Mouse (Mus musculus) liver, embryonic 14.5 days (tissue): ENCODE measurements at regions not wholly inside any gene's neighbourhood (a gene's known extent, or its start where the extent isn't known, plus 50 kb on each side); places are given as distances from the start of the nearest gene placed in this dataset.

Source experiments
- ATAC-seq: fragments of 200-750 bp; cut with Nextera tagmentation; 2 replicates; pipeline ENCODE4 v1.8.0; 2017; ENCODE audit warnings: moderate number of reproducible peaks, mild to moderate bottlenecking, moderate library complexity; ENCODE audit not compliant: insufficient read depth
- DNase-seq, 3 experiments: peaks; one replicate each; pipeline ENCODE4 v3.0.0-alpha.2; 2012 to 2013; ENCODE audit warnings: low read depth in 3 of 3, low spot score in 3 of 3
- H3K27ac ChIP-seq: fragments of 300-500 bp; sonication (generic); 2 replicates; pipeline ENCODE4 v1.5.1; 2014; ENCODE audit warnings: moderate library complexity, mild to moderate bottlenecking, control low read depth, inconsistent platforms
- H3K27me3 ChIP-seq: fragments of 300-500 bp; sonication (generic); 2 replicates; pipeline ENCODE4 v1.6.1; 2014; ENCODE audit warnings: mild to moderate bottlenecking, low read length, moderate library complexity; ENCODE audit not compliant: control insufficient read depth, insufficient read depth
- H3K36me3 ChIP-seq: fragments of 300-500 bp; sonication (generic); replicated peaks from 2 replicates; pipeline ENCODE4 v1.6.1; 2014; ENCODE audit warnings: low read depth; ENCODE audit not compliant: control insufficient read depth, insufficient read depth
- H3K4me1 ChIP-seq, 2 experiments: fragments of 200-500 bp in 1 of 2; fragments of 300-500 bp in 1 of 2; sonication (generic) in 1 of 2; replicated peaks; 2 replicates each; pipeline ENCODE4 v1.6.1; 2012 to 2014; ENCODE audit warnings: antibody characterized with exemption in 1 of 2, inconsistent platforms in 1 of 2, low read length in 1 of 2; ENCODE audit not compliant: control insufficient read depth in 2 of 2, insufficient read depth in 2 of 2
- H3K4me2 ChIP-seq: fragments of 300-500 bp; sonication (generic); 2 replicates; pipeline ENCODE4 v1.6.1; 2014; ENCODE audit warnings: low read depth, mild to moderate bottlenecking, control low read depth, moderate library complexity
- H3K4me3 ChIP-seq, 2 experiments: fragments of 200-500 bp in 1 of 2; fragments of 300-500 bp in 1 of 2; sonication (generic) in 1 of 2; 2 replicates each; pipeline ENCODE4 v1.5.1; 2012 to 2014; ENCODE audit warnings: low read depth in 2 of 2, low read length in 2 of 2, mild to moderate bottlenecking in 2 of 2, control low read depth in 1 of 2, inconsistent platforms in 1 of 2, moderate library complexity in 1 of 2; ENCODE audit not compliant: insufficient read depth in 1 of 2
- H3K9ac ChIP-seq: fragments of 300-500 bp; sonication (generic); replicated peaks from 2 replicates; pipeline ENCODE4 v1.6.1; 2014; ENCODE audit warnings: mild to moderate bottlenecking, control low read depth, moderate library complexity
- H3K9me3 ChIP-seq: fragments of 300-500 bp; sonication (generic); 2 replicates; pipeline ENCODE4 v1.6.1; 2016; ENCODE audit warnings: low read length, mixed read lengths; ENCODE audit not compliant: control insufficient read depth
- CTCF ChIP-seq: IDR thresholded peaks from 2 replicates; pipeline ENCODE4 v1.5.1; 2016; ENCODE audit warnings: antibody characterized with exemption, low read depth, control low read depth
- EP300 ChIP-seq: IDR thresholded peaks from 2 replicates; pipeline ENCODE4 v1.6.1; 2016; ENCODE audit warnings: antibody characterized with exemption, low read depth
- WGBS: fragments of 180-500 bp; shearing (Covaris S2); extraction: QIAGEN DNeasy Blood & Tissue Kit; methylation state at CpG from one replicate; pipeline ENCODE4 v1.1.7; 2014; ENCODE audit not compliant: insufficient replicate concordance; 5-methylcytosine and 5-hydroxymethylcytosine counted together

GRCm38 (mm10) chr9:46814478-46815241 is 183.9 kb upstream of the Gm4791 start:
- ATAC-seq (no peak), DNase-seq (peak in 1 of 3 experiments; percentile 6)
- Histone ChIP-seq H3K9me3 (no peaks in the 10 kb centered on the region), H3K4me1 (no peaks in the 10 kb centered on the region), H3K4me2 (no peak overlapping the region), H3K27ac (no peak overlapping the region), H3K4me3 (no peak overlapping the region), H3K36me3 (no peaks in the 10 kb centered on the region), H3K27me3 (no peaks in the 10 kb centered on the region), H3K9ac (no peak overlapping the region)
- TF ChIP-seq CTCF, result peak; percentile 70
- TF ChIP-seq EP300, result no peak
- WGBS, result 20% methylated on average over 22 of the region's 22 CpGs

DNA sequence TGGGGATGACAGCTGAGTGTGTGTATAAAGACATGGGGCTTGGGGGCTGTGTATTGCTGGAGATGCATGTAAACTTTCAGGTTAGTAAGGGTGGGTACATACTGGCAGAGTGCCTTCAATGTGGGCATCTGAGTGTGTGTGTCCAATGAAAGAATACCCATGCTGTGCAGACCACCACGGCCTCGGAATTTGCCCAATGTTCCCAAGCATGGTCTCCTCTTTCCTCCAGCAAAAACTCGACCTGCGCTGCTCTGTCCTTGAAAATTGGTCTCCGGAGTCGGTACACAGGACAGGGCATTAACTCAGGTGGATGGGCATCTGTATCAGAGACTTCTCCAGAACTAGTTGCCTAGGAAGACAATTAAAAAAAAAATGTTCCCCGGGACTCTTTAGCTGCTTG is 188.3 kb upstream of the Gm4791 start:
- Histone ChIP-seq H3K4me3 (no peak overlapping the region), H3K27ac (no peak overlapping the region), H3K4me1 (no peaks in the 10 kb centered on the region), H3K36me3 (no peaks in the 10 kb centered on the region), H3K27me3 (no peaks in the 10 kb centered on the region), H3K9me3 (no peaks in the 10 kb centered on the region), H3K4me2 (no peak overlapping the region), H3K9ac (no peak overlapping the region)
- 57% methylated on average over 7 of the region's 7 CpGs for WGBS
- TF ChIP-seq CTCF (no peak), EP300 (no peak)
- ATAC-seq (no peak), DNase-seq (no peak)

DNA sequence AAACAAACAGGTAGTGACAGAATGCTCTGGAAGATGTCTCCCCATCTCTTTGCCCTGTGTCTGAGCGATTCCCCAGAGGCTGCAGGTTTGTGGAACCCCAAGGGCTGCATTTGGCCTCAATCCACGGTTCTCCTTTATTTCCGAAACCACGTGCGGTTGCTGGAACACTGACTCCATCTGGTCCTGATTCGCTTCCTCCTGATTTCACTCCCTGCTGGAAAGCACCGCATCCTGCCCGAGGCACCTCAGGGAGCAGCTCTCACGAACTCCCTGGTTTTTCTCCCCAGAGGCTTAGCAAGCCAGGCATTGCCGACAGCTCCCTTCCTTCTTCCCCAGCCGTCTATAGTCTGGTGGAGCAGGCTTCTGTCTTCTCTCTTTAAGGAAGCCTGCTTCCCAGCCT is 203.1 kb upstream of the Gm4791 start:
- no peaks in the 10 kb centered on the region for H3K27me3 ChIP-seq
- 54% methylated on average over 11 of the region's 11 CpGs for WGBS
- no peaks in the 10 kb centered on the region for H3K4me1 ChIP-seq
- no peak overlapping the region for H3K27ac ChIP-seq
- ATAC-seq (no peak), DNase-seq (no peak)
- H3K4me2 ChIP-seq, result no peak overlapping the region
- H3K4me3 ChIP-seq, result no peak overlapping the region
- TF ChIP-seq EP300, result no peak
- no peak for TF ChIP-seq CTCF
- H3K9me3 ChIP-seq, result no peaks in the 10 kb centered on the region
- no peaks in the 10 kb centered on the region for H3K36me3 ChIP-seq
- no peak overlapping the region for H3K9ac ChIP-seq

GRCm38 (mm10) chr9:46789036-46789435 is 209.5 kb upstream of the Gm4791 start:
- no peaks in the 10 kb centered on the region for H3K27me3 ChIP-seq
- TF ChIP-seq CTCF (no peak), EP300 (no peak)
- WGBS, result 58% methylated on average over 10 of the region's 10 CpGs

GRCm38 (mm10) chr9:46788456-46788855 is 210.1 kb upstream of the Gm4791 start:
- no peak for ATAC-seq
- TF ChIP-seq EP300 (no peak), CTCF (no peak)
- Histone ChIP-seq H3K27ac (no peak overlapping the region), H3K4me1 (no peaks in the 10 kb centered on the region), H3K4me2 (no peak overlapping the region), H3K36me3 (no peaks in the 10 kb centered on the region), H3K9ac (no peak overlapping the region), H3K9me3 (no peaks in the 10 kb centered on the region), H3K27me3 (no peaks in the 10 kb centered on the region), H3K4me3 (no peak overlapping the region)
- no peak for DNase-seq
- 70% methylated on average over 5 of the region's 5 CpGs for WGBS

More at GRCm38 (mm10) chr9:46789036-46789435, 209.5 kb upstream of the Gm4791 start:
- no peak overlapping the region for H3K9ac ChIP-seq
- H3K4me1 ChIP-seq, result no peaks in the 10 kb centered on the region
- ATAC-seq (no peak), DNase-seq (no peak)
- H3K9me3 ChIP-seq, result no peaks in the 10 kb centered on the region
- no peak overlapping the region for H3K27ac ChIP-seq
- H3K4me2 ChIP-seq, result no peak overlapping the region
- H3K36me3 ChIP-seq, result no peaks in the 10 kb centered on the region
- no peak overlapping the region for H3K4me3 ChIP-seq
